Mouse (Mus musculus): ENCODE measurements around the gene Dclk3. TPM values are rescaled to one million over a fixed set of nuclear protein-coding genes. Genes with fewer than 3 reads are reported as not detected.

Gene Dclk3
- polyA plus RNA-seq, 1 experiment = not detected

DNA sequence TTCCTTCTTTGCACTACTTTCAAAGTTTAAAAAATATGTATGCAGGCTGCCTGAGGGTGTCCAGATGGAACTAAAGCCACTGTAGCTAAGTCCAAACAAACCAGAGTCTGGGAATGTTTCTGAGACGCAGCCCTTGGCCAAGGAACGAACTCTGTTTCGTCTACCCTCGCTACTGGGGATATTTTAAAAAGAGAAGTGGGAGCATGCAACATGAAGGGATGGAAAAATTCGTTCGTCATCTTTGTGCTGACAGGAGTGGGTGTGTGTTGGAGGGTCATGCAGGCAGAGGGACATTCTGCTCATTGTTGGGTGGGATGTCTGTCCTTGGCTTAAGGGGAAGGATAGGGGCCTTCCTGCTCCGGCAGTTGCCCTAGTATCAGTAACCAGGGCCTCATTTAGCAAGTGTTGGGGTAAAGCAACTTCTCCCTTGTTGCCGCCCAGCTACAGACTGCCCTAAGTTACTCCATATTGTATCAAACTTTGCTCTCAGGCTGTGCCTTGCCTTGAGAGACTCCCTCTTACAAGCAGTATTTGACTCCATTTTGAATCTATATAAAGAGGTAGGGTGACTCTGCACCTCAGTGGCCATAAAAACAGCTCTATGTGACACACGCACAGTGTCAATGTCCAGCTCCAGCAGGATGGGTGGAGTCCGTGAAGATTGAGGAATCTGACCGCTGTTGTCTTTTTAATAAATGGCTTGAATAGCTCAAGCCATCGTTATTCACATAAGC is 34.4 kb upstream of the Dclk3 start:
- no peak for TF ChIP-seq POLR2A (IDR thresholded peaks at IDR 0.05; ENCODE audit: borderline replicate concordance, control insufficient read depth, low read depth, low read length)
- no peak for TF ChIP-seq CTCF (IDR thresholded peaks at IDR 0.05; ENCODE audit: control insufficient read depth, insufficient read depth, low read length)
- Histone ChIP-seq H3K27ac (ENCODE audit: control insufficient read depth, insufficient read depth, low read depth, low read length, poor library complexity) (no peak overlapping the region), H3K4me1 (ENCODE audit: control insufficient read depth, insufficient read depth, low read length) (no peaks in the 10 kb centered on the region), H3K4me3 (replicated peaks; ENCODE audit: control insufficient read depth, low read depth, low read length) (no peak overlapping the region)
- WGBS = 75% methylated on average over 12 of the region's 12 CpGs

DNA sequence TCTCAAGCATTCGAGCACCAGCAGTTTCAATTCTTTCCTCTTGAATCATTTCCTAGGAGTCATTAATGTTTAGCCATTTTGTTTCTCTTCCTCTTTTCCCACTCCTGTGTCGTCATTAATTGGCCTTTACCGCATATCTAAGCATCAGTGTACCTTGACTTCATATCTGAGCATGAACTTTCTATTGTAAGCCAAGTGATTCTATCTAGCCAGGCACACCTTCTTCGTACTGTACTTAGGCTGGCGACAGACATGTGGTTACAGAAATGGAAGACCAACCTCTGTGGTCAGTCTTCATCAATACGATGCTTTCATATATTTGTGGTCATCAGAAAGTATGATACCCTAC is 33.8 kb upstream of the Dclk3 start:
- WGBS = 69% methylated on average over 6 of the region's 6 CpGs
- H3K4me3 ChIP-seq (replicated peaks; ENCODE audit: control insufficient read depth, low read depth, low read length) = no peak overlapping the region
- H3K27ac ChIP-seq (ENCODE audit: control insufficient read depth, insufficient read depth, low read depth, low read length, poor library complexity) = no peak overlapping the region
- TF ChIP-seq CTCF (IDR thresholded peaks at IDR 0.05; ENCODE audit: control insufficient read depth, insufficient read depth, low read length) = no peak
- TF ChIP-seq POLR2A (IDR thresholded peaks at IDR 0.05; ENCODE audit: borderline replicate concordance, control insufficient read depth, low read depth, low read length) = no peak
- H3K4me1 ChIP-seq (ENCODE audit: control insufficient read depth, insufficient read depth, low read length) = no peaks in the 10 kb centered on the region

DNA sequence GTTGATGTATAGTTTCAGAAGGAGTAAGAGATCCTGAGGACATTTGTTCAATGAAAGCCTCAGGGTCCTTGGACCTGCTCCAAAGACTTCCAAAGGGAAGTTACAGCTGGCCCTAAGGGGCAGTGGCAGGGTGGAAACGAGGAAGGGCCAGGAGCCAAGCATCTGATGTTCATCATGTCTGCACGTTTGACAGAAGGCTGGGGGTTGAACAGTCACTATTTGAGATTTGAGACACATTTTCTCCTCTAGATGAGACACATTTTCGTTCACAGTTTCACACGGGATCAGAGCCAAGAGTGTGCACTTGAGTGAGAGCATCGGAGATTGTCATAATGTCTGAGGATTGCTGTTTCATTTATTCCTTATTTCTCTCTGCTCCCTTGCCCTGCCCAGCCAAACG is 30.9 kb upstream of the Dclk3 start:
- Histone ChIP-seq H3K27ac (ENCODE audit: control insufficient read depth, insufficient read depth, low read depth, low read length, poor library complexity) (no peak overlapping the region), H3K4me1 (ENCODE audit: control insufficient read depth, insufficient read depth, low read length) (no peaks in the 10 kb centered on the region), H3K4me3 (replicated peaks; ENCODE audit: control insufficient read depth, low read depth, low read length) (no peak overlapping the region)
- TF ChIP-seq POLR2A (IDR thresholded peaks at IDR 0.05; ENCODE audit: borderline replicate concordance, control insufficient read depth, low read depth, low read length) (no peak), CTCF (IDR thresholded peaks at IDR 0.05; ENCODE audit: control insufficient read depth, insufficient read depth, low read length) (no peak)
- WGBS = 63% methylated on average over 6 of the region's 6 CpGs

DNA sequence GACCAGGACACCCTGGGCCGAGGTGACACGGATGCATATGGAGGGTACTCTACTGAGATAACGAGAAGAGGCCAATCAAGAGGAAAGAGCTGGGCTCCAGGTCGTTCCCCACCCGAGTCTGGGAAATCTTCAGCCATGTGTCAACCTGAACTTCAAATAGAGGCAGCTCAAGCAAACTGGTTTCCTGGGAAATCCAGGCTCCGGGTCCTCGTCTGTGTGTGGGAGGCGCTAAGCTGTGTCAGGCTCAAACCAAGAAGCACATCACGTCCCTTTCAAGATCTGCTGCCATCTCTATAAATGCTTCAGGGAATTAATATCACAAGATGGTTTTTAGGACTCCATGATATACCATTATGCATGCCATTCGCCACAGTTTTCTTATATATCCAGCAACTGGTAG is 30.5 kb upstream of the Dclk3 start:
- no peak overlapping the region for H3K4me3 ChIP-seq (replicated peaks; ENCODE audit: control insufficient read depth, low read depth, low read length)
- TF ChIP-seq CTCF (IDR thresholded peaks at IDR 0.05; ENCODE audit: control insufficient read depth, insufficient read depth, low read length) (no peak), POLR2A (IDR thresholded peaks at IDR 0.05; ENCODE audit: borderline replicate concordance, control insufficient read depth, low read depth, low read length) (no peak)
- no peaks in the 10 kb centered on the region for H3K4me1 ChIP-seq (ENCODE audit: control insufficient read depth, insufficient read depth, low read length)
- no peak overlapping the region for H3K27ac ChIP-seq (ENCODE audit: control insufficient read depth, insufficient read depth, low read depth, low read length, poor library complexity)
- 81% methylated on average over 10 of the region's 10 CpGs for WGBS

DNA sequence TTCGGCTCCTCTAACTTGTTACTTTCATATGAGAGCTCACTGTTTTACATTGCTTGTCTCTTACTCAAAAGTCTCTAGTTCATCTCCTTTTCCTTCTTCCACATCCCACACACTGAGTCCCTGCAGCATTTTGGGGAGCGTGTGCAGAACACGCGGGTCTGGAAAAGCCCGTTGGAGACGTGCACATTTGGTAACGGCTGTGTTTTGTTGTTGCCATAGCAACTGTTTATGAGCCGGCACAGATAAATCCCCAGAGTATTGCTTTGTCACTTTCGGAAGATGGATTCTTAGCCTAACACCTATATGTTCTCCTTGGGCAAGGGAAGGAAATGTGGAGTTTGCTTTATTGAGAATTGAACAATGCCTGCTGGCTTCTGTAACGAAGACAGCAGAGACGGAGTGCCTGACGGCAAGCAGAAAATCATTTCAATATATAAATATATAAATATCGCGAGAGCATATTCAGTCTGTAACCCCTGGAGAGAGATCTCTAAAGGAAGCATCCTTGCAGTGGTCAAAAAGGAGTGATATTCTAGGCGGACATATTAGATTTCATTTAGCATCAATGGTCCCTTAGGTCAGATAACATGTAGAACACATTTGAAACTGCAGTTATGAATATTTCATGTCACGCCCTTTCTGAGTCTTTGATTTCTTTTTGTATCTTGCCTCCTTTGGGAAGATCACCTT is 26.3 kb upstream of the Dclk3 start:
- WGBS = 85% methylated on average over 16 of the region's 16 CpGs
- no peaks in the 10 kb centered on the region for H3K4me1 ChIP-seq (ENCODE audit: control insufficient read depth, insufficient read depth, low read length)
- no peak overlapping the region for H3K27ac ChIP-seq (ENCODE audit: control insufficient read depth, insufficient read depth, low read depth, low read length, poor library complexity)
- TF ChIP-seq POLR2A (IDR thresholded peaks at IDR 0.05; ENCODE audit: borderline replicate concordance, control insufficient read depth, low read depth, low read length) = no peak
- no peak overlapping the region for H3K4me3 ChIP-seq (replicated peaks; ENCODE audit: control insufficient read depth, low read depth, low read length)

DNA sequence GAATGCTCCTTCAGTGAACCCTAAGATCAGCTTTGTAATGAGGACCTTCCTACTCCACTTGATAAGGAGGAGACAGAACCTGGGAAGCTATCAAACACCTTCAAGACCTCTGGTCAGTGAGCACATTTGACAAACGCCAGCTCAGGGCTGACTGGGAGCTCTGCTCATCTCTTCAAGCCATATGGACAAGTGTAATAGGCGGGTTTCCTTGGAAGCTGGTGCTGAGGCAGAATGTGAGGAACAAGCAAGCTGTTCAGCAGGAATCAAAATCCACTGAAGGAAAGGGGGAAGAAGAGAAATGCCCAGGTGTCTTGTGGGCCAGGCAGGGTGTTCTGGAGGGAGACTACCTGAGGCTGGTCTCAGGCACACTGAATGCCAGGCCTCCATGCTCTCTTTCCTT is 17.0 kb upstream of the Dclk3 start:
- no peak for TF ChIP-seq CTCF (IDR thresholded peaks at IDR 0.05; ENCODE audit: control insufficient read depth, insufficient read depth, low read length)
- no peak for TF ChIP-seq POLR2A (IDR thresholded peaks at IDR 0.05; ENCODE audit: borderline replicate concordance, control insufficient read depth, low read depth, low read length)
- no peak overlapping the region for H3K4me3 ChIP-seq (replicated peaks; ENCODE audit: control insufficient read depth, low read depth, low read length)
- no peaks in the 10 kb centered on the region for H3K4me1 ChIP-seq (ENCODE audit: control insufficient read depth, insufficient read depth, low read length)
- no peak overlapping the region for H3K27ac ChIP-seq (ENCODE audit: control insufficient read depth, insufficient read depth, low read depth, low read length, poor library complexity)
- 64% methylated on average over 2 of the region's 2 CpGs for WGBS

DNA sequence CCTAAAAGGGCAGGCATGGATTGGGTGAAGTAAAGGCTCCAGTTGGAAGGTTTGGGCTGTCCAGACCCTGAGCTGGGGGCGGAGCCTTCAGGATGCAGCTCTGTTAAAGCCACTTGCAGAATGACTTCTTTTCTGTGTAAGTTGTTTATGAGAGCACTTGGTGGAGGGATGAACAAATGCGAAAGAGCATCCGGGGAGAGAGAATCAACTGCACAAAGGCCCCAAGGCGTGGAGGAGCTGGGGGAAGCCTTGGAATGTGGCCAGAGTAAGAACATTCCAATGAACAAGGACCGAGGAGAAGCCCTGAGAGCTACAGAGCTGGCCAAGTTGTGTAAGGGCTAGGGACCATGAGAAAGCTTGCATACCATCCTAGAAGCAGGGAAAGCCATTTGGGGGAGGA is 16.3 kb upstream of the Dclk3 start:
- no peak overlapping the region for H3K4me3 ChIP-seq (replicated peaks; ENCODE audit: control insufficient read depth, low read depth, low read length)
- TF ChIP-seq POLR2A (IDR thresholded peaks at IDR 0.05; ENCODE audit: borderline replicate concordance, control insufficient read depth, low read depth, low read length) (no peak), CTCF (IDR thresholded peaks at IDR 0.05; ENCODE audit: control insufficient read depth, insufficient read depth, low read length) (no peak)
- WGBS = 71% methylated on average over 5 of the region's 5 CpGs
- H3K27ac ChIP-seq (ENCODE audit: control insufficient read depth, insufficient read depth, low read depth, low read length, poor library complexity) = no peak overlapping the region; the same call in 1 of the 2 replicates
- H3K4me1 ChIP-seq (ENCODE audit: control insufficient read depth, insufficient read depth, low read length) = no peaks in the 10 kb centered on the region

DNA sequence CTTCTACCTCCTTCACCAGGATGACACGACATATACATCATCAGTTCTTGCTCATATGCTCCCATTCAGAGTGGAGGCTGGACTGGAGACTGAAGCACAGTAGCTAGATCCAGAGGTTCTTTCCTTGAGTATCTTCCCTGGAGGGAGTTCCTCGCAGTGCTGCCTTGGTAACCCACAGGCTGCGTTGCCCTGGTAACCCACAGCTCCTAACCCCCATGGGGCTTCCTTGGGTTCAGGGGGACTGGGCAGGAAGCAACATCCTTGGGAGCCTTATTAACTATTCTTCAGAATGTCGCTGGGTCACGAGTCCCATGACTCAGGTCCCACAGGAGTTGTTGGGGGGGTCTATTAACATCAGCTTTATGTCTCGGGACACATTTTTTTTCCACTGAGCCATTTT is 13.8 kb upstream of the Dclk3 start:
- Histone ChIP-seq H3K27ac (ENCODE audit: control insufficient read depth, insufficient read depth, low read depth, low read length, poor library complexity) (no peak overlapping the region), H3K4me1 (ENCODE audit: control insufficient read depth, insufficient read depth, low read length) (no peaks in the 10 kb centered on the region), H3K4me3 (replicated peaks; ENCODE audit: control insufficient read depth, low read depth, low read length) (no peak overlapping the region)
- no peak for TF ChIP-seq CTCF (IDR thresholded peaks at IDR 0.05; ENCODE audit: control insufficient read depth, insufficient read depth, low read length)
- no peak for TF ChIP-seq POLR2A (IDR thresholded peaks at IDR 0.05; ENCODE audit: borderline replicate concordance, control insufficient read depth, low read depth, low read length)
- 70% methylated on average over 6 of the region's 6 CpGs for WGBS
